Mouse (Mus musculus): ENCODE results near the gene Angpt4. TPM values are rescaled to one million over a fixed set of nuclear protein-coding genes. Genes with fewer than 3 reads are reported as not detected.

The Angpt4 gene
- polyA plus RNA-seq, 2 experiments = 0.03 to 0.06 TPM

- TF ChIP-seq EP300 (IDR thresholded peaks at IDR 0.05; ENCODE audit: low read depth) (no peak), CTCF (IDR thresholded peaks at IDR 0.05; ENCODE audit: low read depth) (no peak)
- 64% methylated on average over 9 of the region's 9 CpGs for WGBS (ENCODE audit: insufficient replicate concordance)
- Histone ChIP-seq H3K4me2 (ENCODE audit: low read depth) (no peak overlapping the region), H3K4me1 (replicated peaks; ENCODE audit: control insufficient read depth in 2 of 2, insufficient read depth in 2 of 2, low read length in 1 of 2) (no peaks in the 10 kb centered on the region), H3K9me3 (ENCODE audit: control insufficient read depth, low read length) (no peaks in the 10 kb centered on the region), H3K36me3 (replicated peaks; ENCODE audit: control insufficient read depth, insufficient read depth, low read depth) (no peaks in the 10 kb centered on the region), H3K4me3 (ENCODE audit: insufficient read depth in 1 of 2, low read depth in 2 of 2, low read length in 2 of 2) (no peak overlapping the region), H3K9ac (replicated peaks) (no peak overlapping the region), H3K27me3 (ENCODE audit: control insufficient read depth, insufficient read depth, low read length) (no peaks in the 10 kb centered on the region), H3K27ac (no peak overlapping the region)
- DNase-seq (ENCODE audit: low read depth in 3 of 3, low spot score in 3 of 3) = no peak
- ATAC-seq (ENCODE audit: insufficient read depth) = no peak
Observed at GRCm38 (mm10) chr2:151919140-151919539, 8.1 kb downstream of the Angpt4 start.

GRCm38 (mm10) chr2:151921068-151921467 lies 10.1 kb downstream of the Angpt4 start:
- Histone ChIP-seq H3K27me3 (ENCODE audit: control insufficient read depth, insufficient read depth, low read length) (no peaks in the 10 kb centered on the region), H3K27ac (no peak overlapping the region), H3K4me2 (ENCODE audit: low read depth) (no peak overlapping the region), H3K9me3 (ENCODE audit: control insufficient read depth, low read length) (no peaks in the 10 kb centered on the region), H3K4me1 (replicated peaks; ENCODE audit: control insufficient read depth in 2 of 2, insufficient read depth in 2 of 2, low read length in 1 of 2) (0 out of 4 replicates have a peak, but pooled peaks cover 0 to 2% of the 10 kb centered on the region in 2 experiments), H3K36me3 (replicated peaks; ENCODE audit: control insufficient read depth, insufficient read depth, low read depth) (no peaks in the 10 kb centered on the region), H3K9ac (replicated peaks) (no peak overlapping the region), H3K4me3 (ENCODE audit: insufficient read depth in 1 of 2, low read depth in 2 of 2, low read length in 2 of 2) (no peak overlapping the region)
- WGBS (ENCODE audit: insufficient replicate concordance) = 63% methylated on average over 8 of the region's 8 CpGs
- DNase-seq (ENCODE audit: low read depth in 3 of 3, low spot score in 3 of 3) (no peak), ATAC-seq (ENCODE audit: insufficient read depth) (no peak)
- TF ChIP-seq CTCF (IDR thresholded peaks at IDR 0.05; ENCODE audit: low read depth) (no peak), EP300 (IDR thresholded peaks at IDR 0.05; ENCODE audit: low read depth) (no peak)

GRCm38 (mm10) chr2:151921596-151921995 lies 10.6 kb downstream of the Angpt4 start:
- Histone ChIP-seq H3K36me3 (replicated peaks; ENCODE audit: control insufficient read depth, insufficient read depth, low read depth) (no peaks in the 10 kb centered on the region), H3K4me2 (ENCODE audit: low read depth) (no peak overlapping the region), H3K27me3 (ENCODE audit: control insufficient read depth, insufficient read depth, low read length) (no peaks in the 10 kb centered on the region), H3K9ac (replicated peaks) (no peak overlapping the region), H3K4me1 (replicated peaks; ENCODE audit: control insufficient read depth in 2 of 2, insufficient read depth in 2 of 2, low read length in 1 of 2) (0 out of 4 replicates have a peak, but pooled peaks cover 0 to 2% of the 10 kb centered on the region in 2 experiments), H3K4me3 (ENCODE audit: insufficient read depth in 1 of 2, low read depth in 2 of 2, low read length in 2 of 2) (no peak overlapping the region), H3K27ac (no peak overlapping the region), H3K9me3 (ENCODE audit: control insufficient read depth, low read length) (no peaks in the 10 kb centered on the region)
- no peak for TF ChIP-seq EP300 (IDR thresholded peaks at IDR 0.05; ENCODE audit: low read depth)
- no peak for TF ChIP-seq CTCF (IDR thresholded peaks at IDR 0.05; ENCODE audit: low read depth)
- DNase-seq (ENCODE audit: low read depth in 3 of 3, low spot score in 3 of 3) (no peak), ATAC-seq (ENCODE audit: insufficient read depth) (no peak)
- 47% methylated on average over 4 of the region's 4 CpGs for WGBS (ENCODE audit: insufficient replicate concordance)

GRCm38 (mm10) chr2:151924276-151924675 lies 13.3 kb downstream of the Angpt4 start:
- DNase-seq (ENCODE audit: low read depth in 3 of 3, low spot score in 3 of 3) (no peak), ATAC-seq (ENCODE audit: insufficient read depth) (no peak)
- no peaks in the 10 kb centered on the region for H3K9me3 ChIP-seq (ENCODE audit: control insufficient read depth, low read length)
- H3K9ac ChIP-seq (replicated peaks) = no peak overlapping the region
- no peak overlapping the region for H3K4me3 ChIP-seq (ENCODE audit: insufficient read depth in 1 of 2, low read depth in 2 of 2, low read length in 2 of 2)
- no peaks in the 10 kb centered on the region for H3K27me3 ChIP-seq (ENCODE audit: control insufficient read depth, insufficient read depth, low read length)
- WGBS (ENCODE audit: insufficient replicate concordance) = 66% methylated on average over 7 of the region's 7 CpGs
- H3K4me1 ChIP-seq (replicated peaks; ENCODE audit: control insufficient read depth in 2 of 2, insufficient read depth in 2 of 2, low read length in 1 of 2) = peaks cover 0 to 5% of the 10 kb centered on the region in 2 experiments; a peak in 2 of 4 replicates
- no peaks in the 10 kb centered on the region for H3K36me3 ChIP-seq (replicated peaks; ENCODE audit: control insufficient read depth, insufficient read depth, low read depth)
- no peak for TF ChIP-seq CTCF (IDR thresholded peaks at IDR 0.05; ENCODE audit: low read depth)
- TF ChIP-seq EP300 (IDR thresholded peaks at IDR 0.05; ENCODE audit: low read depth) = no peak
- H3K4me2 ChIP-seq (ENCODE audit: low read depth) = no peak overlapping the region
- H3K27ac ChIP-seq = no peak overlapping the region

GRCm38 (mm10) chr2:151925715-151926114 lies 14.7 kb downstream of the Angpt4 start:
- TF ChIP-seq CTCF (IDR thresholded peaks at IDR 0.05; ENCODE audit: low read depth) (no peak), EP300 (IDR thresholded peaks at IDR 0.05; ENCODE audit: low read depth) (no peak)
- Histone ChIP-seq H3K9me3 (ENCODE audit: control insufficient read depth, low read length) (no peaks in the 10 kb centered on the region), H3K27me3 (ENCODE audit: control insufficient read depth, insufficient read depth, low read length) (no peaks in the 10 kb centered on the region), H3K27ac (no peak overlapping the region), H3K4me1 (replicated peaks; ENCODE audit: control insufficient read depth in 2 of 2, insufficient read depth in 2 of 2, low read length in 1 of 2) (peaks cover 0 to 5% of the 10 kb centered on the region in 2 experiments; a peak in 2 of 4 replicates), H3K9ac (replicated peaks) (no peak overlapping the region), H3K36me3 (replicated peaks; ENCODE audit: control insufficient read depth, insufficient read depth, low read depth) (no peaks in the 10 kb centered on the region), H3K4me2 (ENCODE audit: low read depth) (no peak overlapping the region), H3K4me3 (ENCODE audit: insufficient read depth in 1 of 2, low read depth in 2 of 2, low read length in 2 of 2) (no peak overlapping the region)
- ATAC-seq (ENCODE audit: insufficient read depth) (no peak), DNase-seq (ENCODE audit: low read depth in 3 of 3, low spot score in 3 of 3) (no peak)
- 26% methylated on average over 4 of the region's 4 CpGs for WGBS (ENCODE audit: insufficient replicate concordance)
